Mouse (Mus musculus): Measurements from ENCODE around the gene Prn.
A peak's percentile ranks its signal among the peaks of the same experiment; 100 is the strongest.

Gene Prn

GRCm38 (mm10) chr2:131909683-131910572 is at the start of gene Prn, which contains the start of gene Prnp:
Gene Prn, plus strand, starts transcription at chr2:131909957.
Gene Prnp, plus strand, starts transcription at chr2:131909928.
- DNase-seq: peak; percentile 97 to 98

- no peak for DNase-seq
Measured at GRCm38 (mm10) chr2:131862617-131863275, 47.0 kb upstream of the Prn start.

GRCm38 (mm10) chr2:131863472-131863871 is 46.3 kb upstream of the Prn start:
- DNase-seq: peak in 1 of 2 experiments; percentile 9

GRCm38 (mm10) chr2:131864262-131864796 is 45.4 kb upstream of the Prn start:
- no peak for DNase-seq

GRCm38 (mm10) chr2:131866676-131867075 is 43.1 kb upstream of the Prn start:
- DNase-seq: no peak

- DNase-seq: no peak
Measured at GRCm38 (mm10) chr2:131868983-131869382, 40.8 kb upstream of the Prn start.

GRCm38 (mm10) chr2:131873376-131873775 is 36.4 kb upstream of the Prn start:
- no peak for DNase-seq

GRCm38 (mm10) chr2:131876551-131877265 is 33.0 kb upstream of the Prn start:
- peak; percentile 17 to 20 for DNase-seq

GRCm38 (mm10) chr2:131881766-131882165 is 28.0 kb upstream of the Prn start:
- DNase-seq: no peak

GRCm38 (mm10) chr2:131883136-131883535 is 26.6 kb upstream of the Prn start:
- DNase-seq: no peak

GRCm38 (mm10) chr2:131886503-131887160 is 23.1 kb upstream of the Prn start:
- no peak for DNase-seq

GRCm38 (mm10) chr2:131888233-131888632 is 21.5 kb upstream of the Prn start:
- DNase-seq: no peak

- DNase-seq: no peak
Measured at GRCm38 (mm10) chr2:131892534-131892933, 17.2 kb upstream of the Prn start.

GRCm38 (mm10) chr2:131895106-131895505 is 14.7 kb upstream of the Prn start:
- no peak for DNase-seq

- DNase-seq: no peak
Measured at GRCm38 (mm10) chr2:131896011-131896410, 13.7 kb upstream of the Prn start.

GRCm38 (mm10) chr2:131897336-131898109 is 12.2 kb upstream of the Prn start:
- no peak for DNase-seq

GRCm38 (mm10) chr2:131902423-131902822 is 7.3 kb upstream of the Prn start:
- DNase-seq: no peak

- DNase-seq: no peak
Measured at GRCm38 (mm10) chr2:131902867-131903266, 6.9 kb upstream of the Prn start.

GRCm38 (mm10) chr2:131905025-131905424 is 4.7 kb upstream of the Prn start:
- DNase-seq: no peak

- no peak for DNase-seq
Measured at GRCm38 (mm10) chr2:131905776-131906175, 4.0 kb upstream of the Prn start.

- no peak for DNase-seq
Measured at GRCm38 (mm10) chr2:131906266-131906665, 3.5 kb upstream of the Prn start.

- peak; percentile 46 to 54 for DNase-seq
Measured at GRCm38 (mm10) chr2:131906846-131907245, 2.9 kb upstream of the Prn start.
